Mouse (Mus musculus) telencephalon, adult 2 months (tissue): ENCODE data around the gene Pxmp4.
A peak's percentile ranks its signal among the peaks of the same experiment; 100 is the strongest.

Source experiments
- DNase-seq: peaks from one replicate; pipeline ENCODE4 v3.0.0-alpha.2; 2011; ENCODE audit warnings: low read depth, low spot score

Gene Pxmp4

GRCm38 (mm10) chr2:154613118-154614115, 9.9 kb upstream of the Pxmp4 start, which contains the start of the genes Zfp341 and 4930519P11Rik:
Gene Zfp341 (plus strand): TSS chr2:154613297.
Gene 4930519P11Rik (minus strand): TSS chr2:154613437.
- DNase-seq: peak; percentile 81

- no peak for DNase-seq
These were observed 5.7 kb upstream of the Pxmp4 start for GRCm38 (mm10) chr2:154609050-154609767.

GRCm38 (mm10) chr2:154606965-154607364, 3.5 kb upstream of the Pxmp4 start:
- DNase-seq: no peak

GRCm38 (mm10) chr2:154604156-154604555, 648 bp upstream of the Pxmp4 start:
- DNase-seq: no peak

- no peak for DNase-seq
These were observed 386 bp downstream of the Pxmp4 start for GRCm38 (mm10) chr2:154603007-154603637.

GRCm38 (mm10) chr2:154601324-154601723, 2.2 kb downstream of the Pxmp4 start:
- no peak for DNase-seq

- no peak for DNase-seq
These were observed 2.9 kb downstream of the Pxmp4 start for GRCm38 (mm10) chr2:154600586-154600985.

- no peak for DNase-seq
These were observed 6.1 kb downstream of the Pxmp4 start for GRCm38 (mm10) chr2:154597399-154597798.

- DNase-seq: no peak
These were observed 7.7 kb downstream of the Pxmp4 start for GRCm38 (mm10) chr2:154595775-154596174.

GRCm38 (mm10) chr2:154593025-154593424, 10.5 kb downstream of the Pxmp4 start:
- no peak for DNase-seq

GRCm38 (mm10) chr2:154591239-154591638, 12.3 kb downstream of the Pxmp4 start:
- no peak for DNase-seq

- DNase-seq: peak; percentile 79
These were observed 14.5 kb downstream of the Pxmp4 start for GRCm38 (mm10) chr2:154589051-154589450.

- DNase-seq: no peak
These were observed 17.1 kb downstream of the Pxmp4 start for GRCm38 (mm10) chr2:154586405-154586804.

GRCm38 (mm10) chr2:154584931-154585601, 18.4 kb downstream of the Pxmp4 start:
- DNase-seq: no peak

- peak; percentile 95 for DNase-seq
These were observed 19.3 kb downstream of the Pxmp4 start for GRCm38 (mm10) chr2:154583906-154584872.

GRCm38 (mm10) chr2:154581421-154581820, 22.1 kb downstream of the Pxmp4 start:
- no peak for DNase-seq

- DNase-seq: no peak
These were observed 22.9 kb downstream of the Pxmp4 start for GRCm38 (mm10) chr2:154580586-154580985.

GRCm38 (mm10) chr2:154577744-154578067, 25.8 kb downstream of the Pxmp4 start:
- DNase-seq: no peak

- no peak for DNase-seq
These were observed 26.4 kb downstream of the Pxmp4 start for GRCm38 (mm10) chr2:154576876-154577743.
